Mouse (Mus musculus): ENCODE results near the gene Arl8a.

- TF ChIP-seq CTCF (IDR thresholded peaks at IDR 0.05; ENCODE audit: control insufficient read depth, insufficient read depth, insufficient read length) (no peak), USF1 (IDR thresholded peaks at IDR 0.05; ENCODE audit: low read depth) (no peak), MAX (IDR thresholded peaks at IDR 0.05) (no peak), MYOG (IDR thresholded peaks at IDR 0.05; ENCODE audit: control insufficient read depth, extremely low read depth, insufficient read length) (no peak), FOSL1 (IDR thresholded peaks at IDR 0.05; ENCODE audit: insufficient read depth, low read length, poor library complexity, severe bottlenecking) (no peak), CEBPB (IDR thresholded peaks at IDR 0.05; ENCODE audit: low read depth) (no peak)
These were observed 22.0 kb downstream of the Arl8a start for GRCm38 (mm10) chr1:135168453-135169200.
